Mouse (Mus musculus): Measurements from ENCODE around the gene Glis3.

The Glis3 gene

GRCm38 (mm10) chr19:28655166-28655565 lies 24.7 kb downstream of the Glis3 start:
- no peak for DNase-seq (ENCODE audit: low spot score)

DNA sequence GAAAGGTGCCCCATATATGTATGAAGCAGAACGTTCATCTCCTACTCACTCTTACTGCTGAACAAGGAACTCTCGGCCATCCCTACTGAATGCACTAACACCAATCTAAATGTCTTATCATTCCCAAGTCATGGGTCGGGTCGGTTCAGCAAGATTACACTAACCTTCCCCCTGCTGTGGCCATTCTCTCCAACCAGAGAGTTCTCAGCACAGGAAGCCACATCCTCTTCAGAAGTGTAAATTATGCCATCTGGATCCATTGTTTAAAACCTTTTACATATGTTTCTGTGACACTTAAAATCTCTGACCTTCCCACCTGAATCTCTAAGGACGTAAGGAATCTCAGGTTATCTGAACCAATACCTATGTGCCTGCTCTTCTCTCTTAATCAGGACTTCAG lies 29.0 kb downstream of the Glis3 start:
- no peak for DNase-seq (ENCODE audit: low spot score)

- DNase-seq (ENCODE audit: low spot score), result no peak
Observed at GRCm38 (mm10) chr19:28649489-28649888, 30.4 kb downstream of the Glis3 start.

DNA sequence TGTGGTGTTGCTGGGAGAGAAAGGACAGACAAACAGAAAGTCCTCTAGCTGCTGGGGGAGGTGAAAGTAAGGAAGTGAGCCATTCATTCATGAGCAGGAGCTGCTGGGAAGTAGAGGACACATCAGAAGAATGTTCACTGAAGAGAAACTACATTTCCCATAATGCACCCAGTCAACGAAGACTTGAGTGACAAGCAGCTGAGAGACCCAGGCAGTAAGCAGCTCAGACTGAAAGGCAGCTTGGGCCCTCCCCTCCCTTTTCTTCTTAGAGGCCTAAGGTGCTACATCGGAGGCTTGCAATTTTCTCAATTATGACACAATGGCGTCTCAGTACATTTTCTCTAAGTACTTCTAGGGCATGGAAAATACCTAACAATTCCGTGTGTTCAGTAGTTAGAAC lies 31.0 kb downstream of the Glis3 start:
- no peak for DNase-seq (ENCODE audit: low spot score)

- DNase-seq (ENCODE audit: low spot score), result no peak
Observed at GRCm38 (mm10) chr19:28647424-28647823, 32.5 kb downstream of the Glis3 start.

GRCm38 (mm10) chr19:28646286-28646685 lies 33.6 kb downstream of the Glis3 start:
- DNase-seq (ENCODE audit: low spot score), result no peak

DNA sequence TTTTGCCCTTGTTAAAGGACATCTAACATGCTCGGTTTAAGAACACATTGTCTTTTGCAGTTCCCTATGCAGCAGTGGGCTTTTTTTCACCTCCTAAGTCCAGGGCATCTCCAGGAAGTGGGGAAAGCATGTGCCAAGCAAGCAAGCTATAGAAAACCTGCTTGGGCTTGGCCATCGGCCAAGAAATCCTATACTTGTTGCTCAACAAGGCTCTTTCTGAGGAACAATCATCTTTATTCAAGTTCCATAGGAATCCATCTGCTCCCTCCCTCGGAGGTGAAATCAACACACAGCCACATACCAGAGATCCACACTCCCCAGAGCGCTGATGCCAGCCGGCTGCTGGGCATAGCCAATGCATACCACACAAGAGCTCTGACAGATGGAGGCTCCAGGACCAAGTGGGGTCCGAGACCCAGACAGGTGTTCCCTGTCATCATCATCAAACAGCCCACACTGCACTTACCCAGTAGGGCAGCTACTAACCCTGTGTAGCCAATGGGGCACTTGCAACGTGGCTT lies 39.0 kb downstream of the Glis3 start:
- DNase-seq (ENCODE audit: low spot score), result no peak

GRCm38 (mm10) chr19:28635991-28636553 lies 43.8 kb downstream of the Glis3 start:
- DNase-seq (ENCODE audit: low spot score), result no peak

DNA sequence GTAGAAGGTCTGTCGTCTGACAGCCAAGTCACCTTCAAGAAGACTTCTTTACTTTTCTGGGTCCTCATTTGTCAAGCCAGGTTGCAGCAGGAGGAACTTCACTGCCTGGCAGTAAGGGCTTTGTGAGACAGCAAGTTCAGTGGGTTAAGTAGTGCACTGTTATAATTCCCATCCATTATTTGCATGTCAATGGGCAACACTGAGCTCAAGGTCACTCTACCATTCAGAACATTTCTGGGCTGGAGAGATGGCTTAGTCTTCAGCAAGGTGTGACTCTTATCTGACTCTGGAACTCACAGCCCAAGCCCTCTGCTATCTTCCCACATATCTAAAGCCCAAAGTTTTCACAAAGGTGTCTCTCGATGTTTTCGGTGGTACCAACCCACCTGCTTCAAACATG lies 44.9 kb downstream of the Glis3 start:
- no peak for DNase-seq (ENCODE audit: low spot score)

- no peak for DNase-seq (ENCODE audit: low spot score)
Observed at GRCm38 (mm10) chr19:28628416-28628815, 51.5 kb downstream of the Glis3 start.

DNA sequence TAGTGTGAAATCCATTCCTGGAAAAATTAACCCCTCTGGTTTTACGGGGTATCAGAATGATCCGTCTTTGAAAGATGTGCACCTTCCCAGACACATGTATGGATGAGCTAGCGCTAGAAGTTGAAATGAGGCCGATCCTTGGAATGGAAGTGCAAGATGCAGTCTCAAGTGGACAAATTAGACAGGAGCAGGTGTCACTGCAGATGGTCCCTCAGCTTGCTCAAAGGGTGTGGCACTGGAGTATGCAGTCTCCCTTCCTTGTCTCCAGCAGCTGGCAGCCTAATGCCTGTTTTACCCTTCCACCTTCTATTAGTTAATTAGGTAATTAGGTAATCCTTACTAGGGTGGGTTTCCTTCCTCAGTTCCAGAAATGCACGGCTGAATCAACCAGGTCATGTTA lies 53.7 kb downstream of the Glis3 start:
- DNase-seq (ENCODE audit: low spot score), result no peak

DNA sequence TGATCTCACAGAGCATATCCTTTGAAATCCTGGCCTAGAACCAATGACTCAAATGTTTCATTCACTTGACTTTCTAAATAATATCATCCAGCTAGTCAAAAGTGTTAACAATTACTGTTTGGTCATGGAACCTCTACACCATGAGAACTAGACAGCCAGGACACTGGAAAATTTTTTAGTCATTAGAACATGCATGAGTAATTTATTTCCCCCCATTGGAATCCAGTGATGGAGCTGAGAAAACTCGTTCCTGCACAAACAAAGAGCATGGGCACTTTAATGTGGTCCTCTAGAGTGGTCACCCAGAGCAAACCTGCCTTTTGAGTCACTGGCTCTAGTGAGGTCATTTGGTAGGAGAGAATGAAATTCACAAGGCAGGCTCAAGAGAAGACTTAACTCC lies 55.3 kb downstream of the Glis3 start:
- no peak for DNase-seq (ENCODE audit: low spot score)

- no peak for DNase-seq (ENCODE audit: low spot score)
Observed at GRCm38 (mm10) chr19:28623726-28624125, 56.2 kb downstream of the Glis3 start.

- DNase-seq (ENCODE audit: low spot score), result no peak
Observed at GRCm38 (mm10) chr19:28621608-28622505, 58.0 kb downstream of the Glis3 start.

GRCm38 (mm10) chr19:28617736-28618135 lies 62.1 kb downstream of the Glis3 start:
- DNase-seq (ENCODE audit: low spot score), result no peak

DNA sequence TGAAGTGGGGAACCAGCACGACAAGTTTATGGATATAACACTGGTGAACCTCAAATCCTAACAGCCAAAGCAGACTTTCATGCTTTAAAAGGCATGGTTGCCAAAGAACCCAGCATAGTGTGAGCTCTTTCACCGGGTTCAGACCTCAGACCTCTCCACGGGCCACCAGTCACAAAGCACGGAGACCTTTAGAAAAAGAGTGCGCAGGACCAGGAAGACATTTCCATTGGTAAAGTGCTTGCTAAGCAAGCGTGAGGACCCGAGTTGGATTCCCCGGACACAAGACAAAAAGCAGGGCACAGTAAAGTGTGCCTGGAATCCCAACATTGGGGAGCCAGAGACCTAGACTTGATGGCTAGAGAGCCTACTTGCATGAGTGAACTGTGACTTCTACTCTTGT lies 62.7 kb downstream of the Glis3 start:
- no peak for DNase-seq (ENCODE audit: low spot score)

- DNase-seq (ENCODE audit: low spot score), result no peak
Observed at GRCm38 (mm10) chr19:28616487-28616886, 63.4 kb downstream of the Glis3 start.

DNA sequence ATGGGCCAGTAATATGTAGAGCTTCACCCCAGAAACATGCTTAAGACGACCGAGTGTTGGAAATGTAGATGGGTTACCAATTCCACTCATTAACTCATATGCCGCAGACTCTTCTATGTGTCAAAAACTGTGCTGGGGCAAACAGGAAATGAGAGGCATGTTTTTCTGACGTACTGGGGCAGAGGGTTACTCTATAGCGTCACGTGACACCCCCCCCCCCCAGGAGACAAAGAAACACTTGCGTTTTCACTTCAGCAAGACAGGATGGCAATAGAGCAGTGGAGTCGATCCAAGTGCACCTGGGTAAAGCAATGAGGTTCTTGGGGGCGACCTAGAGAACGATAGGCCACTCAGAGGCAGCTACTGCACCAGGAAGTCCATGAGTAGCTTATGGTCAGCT lies 67.6 kb downstream of the Glis3 start:
- DNase-seq (ENCODE audit: low spot score), result no peak

DNA sequence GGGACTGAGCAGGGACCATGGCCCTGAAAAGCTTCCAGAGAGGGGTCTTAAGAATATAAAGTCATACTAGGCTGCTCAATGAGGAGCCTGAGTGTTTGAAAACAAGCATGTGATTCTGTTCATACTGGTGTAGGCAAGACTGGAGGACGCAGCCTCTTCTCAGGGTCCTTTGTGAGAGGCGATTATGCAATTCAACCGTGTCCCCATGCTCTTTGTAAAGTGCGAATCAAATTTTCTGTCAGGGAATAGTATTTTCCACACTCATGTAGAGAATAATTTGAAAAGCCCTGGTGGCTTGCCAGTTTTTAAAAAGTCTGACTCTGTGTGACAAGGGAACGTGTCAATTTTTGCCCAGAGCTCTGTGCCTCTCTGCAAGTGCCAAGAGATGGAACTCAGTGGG lies 71.1 kb downstream of the Glis3 start:
- DNase-seq (ENCODE audit: low spot score), result no peak

DNA sequence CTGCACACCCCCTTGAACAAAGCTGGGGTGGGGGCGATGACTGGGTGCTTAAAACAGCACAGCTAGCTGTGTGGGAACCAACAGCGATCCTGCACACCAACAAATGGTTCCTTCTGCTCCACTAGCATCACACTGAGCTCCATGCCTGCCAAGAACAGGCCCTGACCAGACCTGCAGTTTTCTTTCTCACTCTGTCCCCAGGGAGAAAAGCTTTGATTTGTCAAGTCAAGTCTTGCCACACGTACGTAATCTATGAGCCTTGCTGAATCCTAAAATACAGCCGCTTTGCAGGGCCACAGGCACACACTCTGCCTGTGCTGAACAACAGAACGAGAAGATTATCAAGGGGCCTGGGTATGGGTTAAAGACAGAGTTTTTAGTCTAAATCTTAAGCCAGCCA lies 71.6 kb downstream of the Glis3 start:
- no peak for DNase-seq (ENCODE audit: low spot score)

DNA sequence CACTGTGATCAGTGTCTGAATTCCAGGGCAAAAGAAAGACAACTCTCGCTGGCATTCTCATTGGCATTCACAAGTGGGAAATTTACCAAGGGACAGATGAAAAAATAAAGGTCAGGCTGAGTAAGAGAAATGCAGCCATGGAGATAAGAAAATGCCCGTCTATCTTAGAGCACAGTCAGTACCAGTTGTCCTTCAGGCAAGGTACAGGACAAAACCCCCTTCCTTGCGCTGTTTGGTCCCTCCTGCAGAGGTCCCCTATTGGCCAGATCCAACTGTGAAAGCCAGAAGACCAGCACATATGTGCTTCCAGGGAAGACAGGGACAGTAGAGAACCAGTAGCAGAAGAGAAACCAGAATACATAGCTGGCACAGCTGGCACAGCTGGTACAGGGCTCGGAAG lies 79.0 kb downstream of the Glis3 start:
- no peak for DNase-seq (ENCODE audit: low spot score)

- no peak for DNase-seq (ENCODE audit: low spot score)
Observed at GRCm38 (mm10) chr19:28594215-28594614, 85.7 kb downstream of the Glis3 start.

GRCm38 (mm10) chr19:28592981-28593380 lies 86.9 kb downstream of the Glis3 start:
- DNase-seq (ENCODE audit: low spot score), result no peak
